Mouse (Mus musculus): ENCODE results near the gene Mgat5. TPM values are rescaled to one million over a fixed set of nuclear protein-coding genes. Genes with fewer than 3 reads are reported as not detected.

Mgat5 gene
- polyA plus RNA-seq, 1 experiment: 13.1 TPM

GRCm38 (mm10) chr1:127217665-127218064, 12.8 kb downstream of the Mgat5 start:
- TF ChIP-seq CTCF (conservative IDR thresholded peaks at IDR 0.05; ENCODE audit: insufficient read depth, insufficient read length, low read depth, low read length) (no peak), POLR2A (IDR thresholded peaks at IDR 0.05; ENCODE audit: low read depth, low read length) (no peak)
- DNase-seq: no peak
- WGBS: 91% methylated on average over 4 of the region's 4 CpGs
- no peak overlapping the region for H3K4me3 ChIP-seq (ENCODE audit: insufficient read depth, low read depth, low read length)
- no peaks in the 10 kb centered on the region for H3K27me3 ChIP-seq (replicated peaks; ENCODE audit: control insufficient read depth, insufficient read depth, low read length)
- H3K4me1 ChIP-seq (ENCODE audit: control insufficient read depth, insufficient read depth, low read length): peaks cover 24% of the 10 kb centered on the region
- H3K27ac ChIP-seq (ENCODE audit: insufficient read depth, low read depth, low read length): no peak overlapping the region
- H3K36me3 ChIP-seq (ENCODE audit: control insufficient read depth, insufficient read depth, low read length): no peaks in the 10 kb centered on the region

- Histone ChIP-seq H3K4me3 (ENCODE audit: insufficient read depth, low read depth, low read length) (no peak overlapping the region), H3K27me3 (replicated peaks; ENCODE audit: control insufficient read depth, insufficient read depth, low read length) (no peaks in the 10 kb centered on the region), H3K27ac (ENCODE audit: insufficient read depth, low read depth, low read length) (no peak overlapping the region), H3K4me1 (ENCODE audit: control insufficient read depth, insufficient read depth, low read length) (peaks cover 20% of the 10 kb centered on the region), H3K36me3 (ENCODE audit: control insufficient read depth, insufficient read depth, low read length) (no peaks in the 10 kb centered on the region)
- peak; percentile 70 for DNase-seq
- 49% methylated on average over 7 of the region's 7 CpGs for WGBS
- TF ChIP-seq CTCF (conservative IDR thresholded peaks at IDR 0.05; ENCODE audit: insufficient read depth, insufficient read length, low read depth, low read length): no peak
- no peak for TF ChIP-seq POLR2A (IDR thresholded peaks at IDR 0.05; ENCODE audit: low read depth, low read length)
Observed at GRCm38 (mm10) chr1:127218182-127218581, 13.4 kb downstream of the Mgat5 start.

- TF ChIP-seq POLR2A (IDR thresholded peaks at IDR 0.05; ENCODE audit: low read depth, low read length) (no peak), CTCF (conservative IDR thresholded peaks at IDR 0.05; ENCODE audit: insufficient read depth, insufficient read length, low read depth, low read length) (no peak)
- Histone ChIP-seq H3K27ac (ENCODE audit: insufficient read depth, low read depth, low read length) (no peak overlapping the region), H3K4me3 (ENCODE audit: insufficient read depth, low read depth, low read length) (no peak overlapping the region), H3K36me3 (ENCODE audit: control insufficient read depth, insufficient read depth, low read length) (no peaks in the 10 kb centered on the region), H3K27me3 (replicated peaks; ENCODE audit: control insufficient read depth, insufficient read depth, low read length) (no peaks in the 10 kb centered on the region), H3K4me1 (ENCODE audit: control insufficient read depth, insufficient read depth, low read length) (peaks cover 16% of the 10 kb centered on the region)
- WGBS: 77% methylated on average over 4 of the region's 4 CpGs
- no peak for DNase-seq
Observed at GRCm38 (mm10) chr1:127219161-127219560, 14.3 kb downstream of the Mgat5 start.

GRCm38 (mm10) chr1:127219621-127220020, 14.8 kb downstream of the Mgat5 start:
- Histone ChIP-seq H3K4me3 (ENCODE audit: insufficient read depth, low read depth, low read length) (no peak overlapping the region), H3K4me1 (ENCODE audit: control insufficient read depth, insufficient read depth, low read length) (peaks cover 16% of the 10 kb centered on the region), H3K27me3 (replicated peaks; ENCODE audit: control insufficient read depth, insufficient read depth, low read length) (no peaks in the 10 kb centered on the region), H3K27ac (ENCODE audit: insufficient read depth, low read depth, low read length) (no peak overlapping the region; the same call in 1 of the 2 replicates), H3K36me3 (ENCODE audit: control insufficient read depth, insufficient read depth, low read length) (no peaks in the 10 kb centered on the region)
- 55% methylated on average over 4 of the region's 4 CpGs for WGBS
- no peak for TF ChIP-seq POLR2A (IDR thresholded peaks at IDR 0.05; ENCODE audit: low read depth, low read length)
- no peak for TF ChIP-seq CTCF (conservative IDR thresholded peaks at IDR 0.05; ENCODE audit: insufficient read depth, insufficient read length, low read depth, low read length)
- no peak for DNase-seq

GRCm38 (mm10) chr1:127221998-127222736, 17.4 kb downstream of the Mgat5 start:
- no peak overlapping the region for H3K27ac ChIP-seq (ENCODE audit: insufficient read depth, low read depth, low read length)
- no peaks in the 10 kb centered on the region for H3K27me3 ChIP-seq (replicated peaks; ENCODE audit: control insufficient read depth, insufficient read depth, low read length)
- H3K36me3 ChIP-seq (ENCODE audit: control insufficient read depth, insufficient read depth, low read length): no peaks in the 10 kb centered on the region
- peaks cover 15% of the 10 kb centered on the region for H3K4me1 ChIP-seq (ENCODE audit: control insufficient read depth, insufficient read depth, low read length)
- H3K4me3 ChIP-seq (ENCODE audit: insufficient read depth, low read depth, low read length): no peak overlapping the region
- peak; percentile 39 for DNase-seq
- 48% methylated on average over 8 of the region's 8 CpGs for whole genome bisulfite sequencing
- TF ChIP-seq POLR2A (IDR thresholded peaks at IDR 0.05; ENCODE audit: low read depth, low read length) (no peak), CTCF (conservative IDR thresholded peaks at IDR 0.05; ENCODE audit: insufficient read depth, insufficient read length, low read depth, low read length) (no peak)

GRCm38 (mm10) chr1:127225060-127225459, 20.2 kb downstream of the Mgat5 start:
- 77% methylated on average over 5 of the region's 5 CpGs for WGBS
- TF ChIP-seq POLR2A (IDR thresholded peaks at IDR 0.05; ENCODE audit: low read depth, low read length) (no peak), CTCF (conservative IDR thresholded peaks at IDR 0.05; ENCODE audit: insufficient read depth, insufficient read length, low read depth, low read length) (no peak)
- no peak for DNase-seq

GRCm38 (mm10) chr1:127229011-127229410, 24.2 kb downstream of the Mgat5 start:
- 86% methylated on average over 2 of the region's 2 CpGs for WGBS
- no peak for TF ChIP-seq CTCF (conservative IDR thresholded peaks at IDR 0.05; ENCODE audit: insufficient read depth, insufficient read length, low read depth, low read length)
- TF ChIP-seq POLR2A (IDR thresholded peaks at IDR 0.05; ENCODE audit: low read depth, low read length): no peak
- Histone ChIP-seq H3K27me3 (replicated peaks; ENCODE audit: control insufficient read depth, insufficient read depth, low read length) (no peaks in the 10 kb centered on the region), H3K4me3 (ENCODE audit: insufficient read depth, low read depth, low read length) (no peak overlapping the region), H3K36me3 (ENCODE audit: control insufficient read depth, insufficient read depth, low read length) (no peaks in the 10 kb centered on the region), H3K4me1 (ENCODE audit: control insufficient read depth, insufficient read depth, low read length) (peaks cover 18% of the 10 kb centered on the region), H3K27ac (ENCODE audit: insufficient read depth, low read depth, low read length) (no peak overlapping the region)
- no peak for DNase-seq

More at GRCm38 (mm10) chr1:127225060-127225459, 20.2 kb downstream of the Mgat5 start:
- Histone ChIP-seq H3K4me3 (ENCODE audit: insufficient read depth, low read depth, low read length) (no peak overlapping the region), H3K4me1 (ENCODE audit: control insufficient read depth, insufficient read depth, low read length) (peaks cover 6% of the 10 kb centered on the region; the same call in 1 of the 2 replicates), H3K27ac (ENCODE audit: insufficient read depth, low read depth, low read length) (no peak overlapping the region), H3K27me3 (replicated peaks; ENCODE audit: control insufficient read depth, insufficient read depth, low read length) (no peaks in the 10 kb centered on the region), H3K36me3 (ENCODE audit: control insufficient read depth, insufficient read depth, low read length) (no peaks in the 10 kb centered on the region)
